Mouse (Mus musculus): Measurements from ENCODE around the gene N4bp1. TPM values are rescaled to one million over a fixed set of nuclear protein-coding genes. Genes with fewer than 3 reads are reported as not detected.

Gene N4bp1
- polyA plus RNA-seq, 1 experiment from 2014 or later: 5.4 TPM

GRCm38 (mm10) chr8:86840120-86840693 lies 44.9 kb downstream of the N4bp1 start:
- Histone ChIP-seq H3K36me3 (ENCODE audit: control insufficient read depth, insufficient read depth) (peaks cover 46% of the 10 kb centered on the region), H3K9me3 (ENCODE audit: control insufficient read depth) (no peaks in the 10 kb centered on the region), H3K27me3 (replicated peaks; ENCODE audit: control insufficient read depth, insufficient read depth, low read length) (no peaks in the 10 kb centered on the region), H3K27ac (ENCODE audit: low read depth, low read length) (no peak overlapping the region), H3K4me3 (ENCODE audit: low read depth, low read length) (no peak overlapping the region), H3K4me2 (replicated peaks; ENCODE audit: low read depth) (no peak overlapping the region), H3K9ac (ENCODE audit: low read depth, low read length) (no peak overlapping the region), H3K4me1 (replicated peaks; ENCODE audit: control insufficient read depth, insufficient read depth, low read length) (no peaks in the 10 kb centered on the region)
- no peak for TF ChIP-seq CTCF (IDR thresholded peaks at IDR 0.05; ENCODE audit: low read depth)
- ATAC-seq: no peak
- WGBS: 92% methylated on average over 12 of the region's 12 CpGs

GRCm38 (mm10) chr8:86838707-86839438 lies 46.2 kb downstream of the N4bp1 start:
- H3K4me2 ChIP-seq (replicated peaks; ENCODE audit: low read depth): no peak overlapping the region
- H3K4me3 ChIP-seq (ENCODE audit: low read depth, low read length): no peak overlapping the region
- H3K36me3 ChIP-seq (ENCODE audit: control insufficient read depth, insufficient read depth): peaks cover 36% of the 10 kb centered on the region
- WGBS: 82% methylated on average over 6 of the region's 6 CpGs
- H3K4me1 ChIP-seq (replicated peaks; ENCODE audit: control insufficient read depth, insufficient read depth, low read length): no peaks in the 10 kb centered on the region
- H3K27me3 ChIP-seq (replicated peaks; ENCODE audit: control insufficient read depth, insufficient read depth, low read length): no peaks in the 10 kb centered on the region
- ATAC-seq: no peak
- no peak overlapping the region for H3K27ac ChIP-seq (ENCODE audit: low read depth, low read length)
- no peak overlapping the region for H3K9ac ChIP-seq (ENCODE audit: low read depth, low read length)
- H3K9me3 ChIP-seq (ENCODE audit: control insufficient read depth): no peaks in the 10 kb centered on the region
- no peak for TF ChIP-seq CTCF (IDR thresholded peaks at IDR 0.05; ENCODE audit: low read depth)

GRCm38 (mm10) chr8:86837234-86837633 lies 47.8 kb downstream of the N4bp1 start:
- H3K36me3 ChIP-seq (ENCODE audit: control insufficient read depth, insufficient read depth): peaks cover 21% of the 10 kb centered on the region
- no peaks in the 10 kb centered on the region for H3K4me1 ChIP-seq (replicated peaks; ENCODE audit: control insufficient read depth, insufficient read depth, low read length)
- H3K27ac ChIP-seq (ENCODE audit: low read depth, low read length): no peak overlapping the region
- no peak overlapping the region for H3K4me2 ChIP-seq (replicated peaks; ENCODE audit: low read depth)
- no peak for TF ChIP-seq CTCF (IDR thresholded peaks at IDR 0.05; ENCODE audit: low read depth)
- ATAC-seq: no peak
- 90% methylated on average over 2 of the region's 2 CpGs for WGBS
- H3K9me3 ChIP-seq (ENCODE audit: control insufficient read depth): no peaks in the 10 kb centered on the region
- H3K4me3 ChIP-seq (ENCODE audit: low read depth, low read length): no peak overlapping the region
- H3K9ac ChIP-seq (ENCODE audit: low read depth, low read length): no peak overlapping the region
- H3K27me3 ChIP-seq (replicated peaks; ENCODE audit: control insufficient read depth, insufficient read depth, low read length): no peaks in the 10 kb centered on the region

- H3K9me3 ChIP-seq (ENCODE audit: control insufficient read depth): no peaks in the 10 kb centered on the region
- no peak for ATAC-seq
- H3K27ac ChIP-seq (ENCODE audit: low read depth, low read length): no peak overlapping the region
- TF ChIP-seq CTCF (IDR thresholded peaks at IDR 0.05; ENCODE audit: low read depth): no peak
- H3K36me3 ChIP-seq (ENCODE audit: control insufficient read depth, insufficient read depth): peaks cover 7% of the 10 kb centered on the region
- no peaks in the 10 kb centered on the region for H3K4me1 ChIP-seq (replicated peaks; ENCODE audit: control insufficient read depth, insufficient read depth, low read length)
- H3K4me3 ChIP-seq (ENCODE audit: low read depth, low read length): no peak overlapping the region
- H3K4me2 ChIP-seq (replicated peaks; ENCODE audit: low read depth): no peak overlapping the region
- no peaks in the 10 kb centered on the region for H3K27me3 ChIP-seq (replicated peaks; ENCODE audit: control insufficient read depth, insufficient read depth, low read length)
- H3K9ac ChIP-seq (ENCODE audit: low read depth, low read length): no peak overlapping the region
Observed at GRCm38 (mm10) chr8:86835881-86836280, 49.2 kb downstream of the N4bp1 start.

GRCm38 (mm10) chr8:86834496-86835260 lies 50.4 kb downstream of the N4bp1 start:
- no peak for TF ChIP-seq CTCF (IDR thresholded peaks at IDR 0.05; ENCODE audit: low read depth)
- no peak overlapping the region for H3K4me2 ChIP-seq (replicated peaks; ENCODE audit: low read depth)
- no peak for ATAC-seq
- no peak overlapping the region for H3K27ac ChIP-seq (ENCODE audit: low read depth, low read length)
- H3K4me3 ChIP-seq (ENCODE audit: low read depth, low read length): no peak overlapping the region
- no peaks in the 10 kb centered on the region for H3K9me3 ChIP-seq (ENCODE audit: control insufficient read depth)
- no peaks in the 10 kb centered on the region for H3K27me3 ChIP-seq (replicated peaks; ENCODE audit: control insufficient read depth, insufficient read depth, low read length)
- WGBS: 85% methylated on average over 8 of the region's 8 CpGs
- peaks cover 5% of the 10 kb centered on the region; the same call in 1 of the 2 replicates for H3K36me3 ChIP-seq (ENCODE audit: control insufficient read depth, insufficient read depth)
- no peak overlapping the region for H3K9ac ChIP-seq (ENCODE audit: low read depth, low read length)
- H3K4me1 ChIP-seq (replicated peaks; ENCODE audit: control insufficient read depth, insufficient read depth, low read length): no peaks in the 10 kb centered on the region

GRCm38 (mm10) chr8:86833937-86834336 lies 51.1 kb downstream of the N4bp1 start:
- Histone ChIP-seq H3K9me3 (ENCODE audit: control insufficient read depth) (no peaks in the 10 kb centered on the region), H3K27ac (ENCODE audit: low read depth, low read length) (no peak overlapping the region), H3K36me3 (ENCODE audit: control insufficient read depth, insufficient read depth) (no peaks in the 10 kb centered on the region; the same call in 1 of the 2 replicates), H3K4me2 (replicated peaks; ENCODE audit: low read depth) (no peak overlapping the region), H3K9ac (ENCODE audit: low read depth, low read length) (no peak overlapping the region), H3K27me3 (replicated peaks; ENCODE audit: control insufficient read depth, insufficient read depth, low read length) (no peaks in the 10 kb centered on the region), H3K4me3 (ENCODE audit: low read depth, low read length) (no peak overlapping the region), H3K4me1 (replicated peaks; ENCODE audit: control insufficient read depth, insufficient read depth, low read length) (no peaks in the 10 kb centered on the region)
- WGBS: 82% methylated on average over 1 of the region's 1 CpGs
- no peak for TF ChIP-seq CTCF (IDR thresholded peaks at IDR 0.05; ENCODE audit: low read depth)
- no peak for ATAC-seq
